Mouse (Mus musculus) bone marrow macrophage, adult 2 months (primary cell): ENCODE data around the gene Tff1.

Experiments
- CTCF ChIP-seq: IDR thresholded peaks from 2 replicates; pipeline ENCODE4 v1.5.1; 2012; ENCODE audit warnings: low read depth, mild to moderate bottlenecking, low read length, moderate library complexity
- POLR2A ChIP-seq: IDR thresholded peaks from 2 replicates; pipeline ENCODE4 v1.6.1; 2012; ENCODE audit warnings: mild to moderate bottlenecking, low read depth, low read length, borderline replicate concordance

GRCm38 (mm10) chr17:31157921-31158320 lies 7.2 kb downstream of the Tff1 start:
- TF ChIP-seq POLR2A (no peak), CTCF (no peak)
